Mouse (Mus musculus) intestine, embryonic 16.5 days (tissue): ENCODE data around the gene Skint8. TPM values are rescaled to one million over a fixed set of nuclear protein-coding genes. Genes with fewer than 3 reads are reported as not detected.
"Not testable (repeated sequence)": the region's sequence is repeated elsewhere in the genome, so short reads cannot be mapped to it uniquely, and the experiment has no call there.

Source experiments
- ATAC-seq: fragments of 200-750 bp; cut with Nextera tagmentation; 2 replicates; pipeline ENCODE4 v1.8.0; 2017; ENCODE audit warnings: moderate TSS enrichment, moderate library complexity
- H3K27ac ChIP-seq: fragments of 300-500 bp; sonication (generic); 2 replicates; pipeline ENCODE4 v1.5.1; 2014; ENCODE audit warnings: mild to moderate bottlenecking, low read length
- H3K27me3 ChIP-seq: fragments of 300-500 bp; sonication (generic); replicated peaks from 2 replicates; pipeline ENCODE4 v1.6.1; 2014; ENCODE audit warnings: low read length, control low read depth, mixed read lengths; ENCODE audit not compliant: control insufficient read depth, insufficient read depth
- H3K36me3 ChIP-seq: fragments of 300-500 bp; sonication (generic); 2 replicates; pipeline ENCODE4 v1.6.1; 2014; ENCODE audit warnings: low read length, control low read depth; ENCODE audit not compliant: control insufficient read depth, insufficient read depth
- H3K4me1 ChIP-seq: fragments of 300-500 bp; sonication (generic); 2 replicates; pipeline ENCODE4 v1.6.1; 2014; ENCODE audit warnings: low read length, control low read depth, mixed read lengths; ENCODE audit not compliant: control insufficient read depth, insufficient read depth
- H3K4me2 ChIP-seq: fragments of 300-500 bp; sonication (generic); 2 replicates; pipeline ENCODE4 v1.6.1; 2014; ENCODE audit warnings: low read depth, low read length, control low read depth
- H3K4me3 ChIP-seq: fragments of 300-500 bp; sonication (generic); 2 replicates; pipeline ENCODE4 v1.5.1; 2014; ENCODE audit warnings: mild to moderate bottlenecking, low read length
- H3K9ac ChIP-seq: fragments of 300-500 bp; sonication (generic); 2 replicates; pipeline ENCODE4 v1.6.1; 2014; ENCODE audit warnings: low read depth, low read length
- H3K9me3 ChIP-seq: fragments of 300-500 bp; sonication (generic); 2 replicates; pipeline ENCODE4 v1.6.1; 2016; ENCODE audit warnings: low read length, control low read depth; ENCODE audit not compliant: control insufficient read depth
- WGBS: fragments of 180-500 bp; shearing (Covaris S2); extraction: QIAGEN DNeasy Blood & Tissue Kit; methylation state at CpG from one replicate; pipeline ENCODE4 v1.1.7; 2014; 5-methylcytosine and 5-hydroxymethylcytosine counted together
- polyA plus RNA-seq: library from polyadenylated mRNA; unstranded; fragments of >200 nt; fragmentation: Nextera tagmentation; extraction: Ambion mirVana; gene quantifications from 2 replicates; pipeline ENCODE4 v1.2.1, GENCODE M21; 2015

Skint8 gene
- polyA plus RNA-seq, 1 experiment from 2014 or later, result not detected

DNA sequence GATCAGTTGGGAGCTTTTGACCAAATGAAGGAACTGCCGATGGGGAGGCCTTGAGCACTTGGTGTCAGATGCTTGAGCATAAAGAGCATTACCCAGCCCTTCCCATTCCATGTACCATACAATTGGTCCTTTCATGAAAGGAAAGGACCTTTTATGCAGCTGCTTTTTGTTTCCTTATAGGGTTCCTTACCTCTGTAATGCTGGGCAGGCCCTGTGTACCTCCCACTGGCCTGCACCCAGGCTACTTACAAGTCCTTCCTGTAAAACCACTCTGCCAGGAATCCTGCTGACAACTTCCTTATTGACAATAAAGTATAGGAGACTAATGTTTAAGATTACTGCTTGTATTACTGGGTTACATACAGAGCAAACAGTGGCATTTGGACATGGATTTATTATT is 17.7 kb upstream of the Skint8 start:
- Histone ChIP-seq H3K27me3 (no peaks in the 10 kb centered on the region), H3K27ac (no peak overlapping the region), H3K9me3 (no peaks in the 10 kb centered on the region), H3K4me2 (no peak overlapping the region), H3K36me3 (no peaks in the 10 kb centered on the region), H3K4me1 (no peaks in the 10 kb centered on the region), H3K4me3 (no peak overlapping the region), H3K9ac (no peak overlapping the region)
- peak; percentile 76 for ATAC-seq
- WGBS, result 67% methylated on average over 1 of the region's 1 CpGs

DNA sequence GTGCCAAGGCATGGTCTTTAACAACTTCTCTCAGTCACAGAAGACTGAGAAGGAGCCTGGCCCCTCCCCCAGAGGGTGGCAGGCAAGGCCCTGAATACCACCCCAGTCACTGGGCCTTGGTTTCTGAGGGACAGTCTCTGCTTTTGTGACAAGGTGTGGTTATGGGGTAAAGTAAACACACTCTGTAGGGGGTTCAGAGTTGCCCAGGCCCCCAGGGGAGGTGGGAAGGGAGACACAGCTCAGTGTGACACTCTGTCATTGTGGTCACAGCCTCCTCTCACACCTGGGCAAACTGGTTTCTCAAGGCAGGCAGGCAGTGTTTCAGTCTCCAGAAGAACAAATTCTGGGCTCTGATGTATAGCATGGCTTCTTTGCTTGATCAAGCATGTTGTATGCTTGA is 16.4 kb upstream of the Skint8 start, which contains the start of gene Slc5a9:
TSS of gene Slc5a9 (minus strand) at position 144 of the 400 bp plus-strand sequence.
- Histone ChIP-seq H3K4me3 (no peak within 1 kb of the TSS), H3K36me3 (no peaks in the 10 kb centered on the region), H3K27ac (no peak within 1 kb of the TSS), H3K4me2 (no peak within 1 kb of the TSS), H3K27me3 (no peaks in the 10 kb centered on the region), H3K9me3 (no peaks in the 10 kb centered on the region), H3K4me1 (no peaks in the 10 kb centered on the region), H3K9ac (no peak within 1 kb of the TSS)
- no peak for ATAC-seq

DNA sequence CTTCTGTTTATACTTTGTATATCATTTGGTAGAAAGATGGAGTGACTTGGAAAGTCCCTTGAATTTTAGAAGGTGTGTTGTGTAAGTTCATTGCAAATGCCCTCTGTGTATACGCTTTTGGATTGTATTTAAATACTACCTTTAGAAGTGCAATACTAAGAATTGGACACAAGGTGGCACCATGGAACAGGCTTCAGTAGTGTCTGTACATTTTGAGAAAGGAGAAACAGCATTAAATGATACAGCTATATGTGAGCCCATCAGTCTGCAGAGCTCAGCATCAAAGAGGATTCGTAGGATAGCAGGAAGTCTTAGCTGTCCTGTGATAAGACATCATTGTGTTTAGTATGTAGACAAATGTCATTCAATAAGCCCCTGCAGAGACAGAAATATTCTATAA is 11.3 kb upstream of the Skint8 start:
- Histone ChIP-seq H3K4me3 (no peak overlapping the region), H3K36me3 (no peaks in the 10 kb centered on the region), H3K27me3 (no peaks in the 10 kb centered on the region), H3K4me1 (no peaks in the 10 kb centered on the region), H3K27ac (no peak overlapping the region), H3K4me2 (no peak overlapping the region), H3K9me3 (no peaks in the 10 kb centered on the region), H3K9ac (no peak overlapping the region)
- peak; percentile 40; the same call in 1 of the 2 replicates for ATAC-seq
- 31% methylated on average over 2 of the region's 2 CpGs for WGBS

DNA sequence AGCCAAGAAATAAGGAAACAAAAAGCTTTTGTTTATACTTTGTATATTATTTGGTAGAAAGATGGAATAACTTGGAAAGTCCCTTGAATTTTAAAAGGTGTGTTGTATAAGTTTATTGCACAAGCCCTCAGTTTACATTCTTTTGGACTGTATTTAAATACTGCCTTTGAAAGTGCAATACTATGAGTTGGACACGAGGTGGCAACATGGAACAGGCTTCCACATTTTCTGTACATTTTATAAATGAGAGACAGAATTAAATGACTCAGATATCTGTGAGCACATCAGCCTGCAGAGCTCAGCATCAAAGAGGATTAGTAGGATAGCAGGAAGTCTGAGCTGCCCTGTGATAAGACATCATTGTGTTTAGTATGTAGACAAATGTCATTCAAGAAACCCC is 42.1 kb downstream of the Skint8 start:
- H3K36me3 ChIP-seq, result no peaks in the 10 kb centered on the region
- no peak overlapping the region for H3K9ac ChIP-seq
- no peak overlapping the region for H3K27ac ChIP-seq
- H3K27me3 ChIP-seq, result no peaks in the 10 kb centered on the region
- H3K4me3 ChIP-seq, result no peak overlapping the region
- H3K4me1 ChIP-seq, result no peaks in the 10 kb centered on the region
- H3K9me3 ChIP-seq, result no peaks in the 10 kb centered on the region
- no peak for ATAC-seq
- no peak overlapping the region for H3K4me2 ChIP-seq
- 18% methylated on average over 1 of the region's 1 CpGs for WGBS

DNA sequence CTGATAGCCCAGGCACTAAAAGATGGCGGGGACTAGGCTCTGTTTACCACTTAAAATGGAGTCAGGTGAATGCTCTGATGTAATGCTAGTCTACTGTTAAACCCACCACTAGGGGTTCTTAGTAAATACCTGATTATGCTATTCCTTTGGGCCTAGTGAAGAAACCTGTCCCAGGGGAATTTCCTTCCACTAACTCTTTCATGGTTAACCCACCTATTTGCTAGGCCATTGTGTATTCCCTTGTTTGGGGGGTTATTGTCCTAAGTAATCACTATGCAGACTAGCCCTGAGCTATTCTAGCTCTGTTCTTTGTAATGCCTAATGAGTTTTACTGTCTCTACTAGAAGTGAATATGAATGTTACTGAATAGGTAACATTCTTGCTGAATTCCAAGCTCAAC is 44.0 kb downstream of the Skint8 start:
- not testable (repeated sequence) for H3K4me2 ChIP-seq, H3K27me3 ChIP-seq
- 65% methylated on average over 1 of the region's 1 CpGs for WGBS

DNA sequence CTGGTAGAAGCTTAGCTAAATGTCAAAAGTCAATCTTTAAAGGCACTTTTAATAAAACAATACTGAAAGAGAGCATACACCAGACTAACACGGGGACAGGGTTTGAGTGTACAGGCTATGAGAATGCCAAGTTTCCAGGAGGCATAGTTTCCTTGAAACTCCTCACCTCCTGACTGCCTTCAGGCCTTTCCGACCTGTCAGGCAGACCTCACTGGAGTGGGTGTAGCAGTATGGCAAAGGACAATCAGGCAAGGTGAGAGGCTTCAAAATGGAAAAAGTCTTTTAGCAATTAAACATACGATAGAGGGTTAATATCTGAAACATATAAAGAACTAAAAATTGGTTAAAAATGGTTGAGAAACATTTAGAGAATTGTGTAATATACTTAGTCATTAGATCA is 44.5 kb downstream of the Skint8 start:
- Histone ChIP-seq H3K27ac (no peak overlapping the region), H3K36me3 (no peaks in the 10 kb centered on the region), H3K9me3 (no peaks in the 10 kb centered on the region), H3K27me3 (no peaks in the 10 kb centered on the region), H3K9ac (no peak overlapping the region), H3K4me1 (no peaks in the 10 kb centered on the region), H3K4me3 (no peak overlapping the region), H3K4me2 (no peak overlapping the region)
- WGBS, result 81% methylated on average over 3 of the region's 3 CpGs
- no peak for ATAC-seq

More for the DNA sequence above, 44.0 kb downstream of the Skint8 start:
- H3K36me3 ChIP-seq, H3K4me1 ChIP-seq, H3K9ac ChIP-seq, H3K4me3 ChIP-seq, H3K9me3 ChIP-seq, H3K27ac ChIP-seq, ATAC-seq: not testable (repeated sequence)

DNA sequence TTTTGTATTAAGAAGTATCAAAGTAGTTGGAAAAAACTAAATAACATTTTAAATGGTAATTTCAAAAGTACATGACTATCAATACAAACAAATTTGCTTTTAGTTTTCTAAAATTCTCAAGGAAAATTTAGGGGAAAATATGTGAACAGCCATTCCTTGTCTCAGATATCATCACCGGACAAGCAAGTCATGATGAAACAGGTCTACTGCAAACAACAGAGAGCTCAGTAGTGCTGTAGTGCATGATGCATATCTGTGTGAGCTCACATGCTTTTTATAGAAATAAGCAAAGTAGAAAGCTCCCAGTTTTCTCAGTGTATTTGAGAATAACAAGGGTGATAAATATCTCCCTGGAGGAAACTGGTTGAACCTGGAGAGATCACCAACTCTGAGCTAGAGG is 53.4 kb downstream of the Skint8 start, which contains the start of gene Skint7:
TSS of gene Skint7 (plus strand) at position 301 of the 400 bp plus-strand sequence.
- H3K4me2 ChIP-seq, result no peak within 1 kb of the TSS
- H3K9me3 ChIP-seq, result no peaks in the 10 kb centered on the region
- 91% methylated on average over 1 of the region's 1 CpGs for WGBS
- H3K27me3 ChIP-seq, result no peaks in the 10 kb centered on the region
- H3K27ac ChIP-seq, result no peak within 1 kb of the TSS
- H3K9ac ChIP-seq, result no peak within 1 kb of the TSS
- no peaks in the 10 kb centered on the region for H3K4me1 ChIP-seq
- ATAC-seq, result no peak
- H3K4me3 ChIP-seq, result no peak within 1 kb of the TSS
- H3K36me3 ChIP-seq, result no peaks in the 10 kb centered on the region

Other genes with a start within 250 kb of the Skint8 start
- 13.5 and 14.0 TPM in 2 replicates for gene Spata6, start 199.4 kb upstream of the Skint8 start, polyA plus RNA-seq
- 3.2 and 6.1 TPM in 2 replicates for gene Slc5a9, start 16.5 kb upstream of the Skint8 start, polyA plus RNA-seq
- gene Skint7, start 53.5 kb downstream of the Skint8 start, polyA plus RNA-seq, result not detected in 2 replicates
- gene Skint1, start 86.9 kb downstream of the Skint8 start, polyA plus RNA-seq, result not detected in 2 replicates
- not detected in 2 replicates for gene Skint4, start 152.6 kb downstream of the Skint8 start, polyA plus RNA-seq